In the genomic region with DNA sequence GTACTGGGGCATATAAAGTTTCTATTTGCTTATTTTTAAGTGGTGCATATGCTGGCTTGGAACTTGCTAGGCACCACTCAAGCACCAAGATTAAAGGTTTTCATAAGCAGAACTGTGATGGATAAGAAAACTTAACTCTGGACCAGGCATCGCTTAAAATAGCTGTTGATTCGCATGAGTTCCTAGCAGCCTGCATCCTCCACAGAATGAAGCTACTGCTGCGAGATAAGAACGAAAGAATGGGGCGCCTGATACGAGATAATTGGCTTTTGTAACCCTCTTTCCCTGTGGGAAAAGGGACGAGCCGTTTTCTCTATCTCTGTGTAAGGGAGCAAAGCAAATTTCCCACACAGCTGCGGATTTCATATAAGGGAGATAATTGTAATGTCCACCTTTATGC, we compare ENCODE assay signal across 9 mouse cellular contexts. TPM values are rescaled to one million over a fixed set of nuclear protein-coding genes. Genes with fewer than 3 reads are reported as not detected.
A peak's percentile ranks its signal among the peaks of the same experiment; 100 is the strongest.
DNase-seq lines count a peak whose midpoint lies in the region; ATAC-seq and TF ChIP-seq lines count a peak whose summit lies in the region.
"Had no signal": no experiment of that assay in that cellular context is flagged by ENCODE, and none has a peak within 500 bp of the region (broad histone marks: within the 10 kb centered on the region; RNA-seq: fewer than 3 reads in every experiment).

No protein-coding gene starts in this region.

- no peaks in the 10 kb centered on the region for H3K9me3 ChIP-seq in lung, postnatal 0 days (ENCODE audit: low read length)
- H3K9me3 ChIP-seq in forebrain, postnatal 0 days (ENCODE audit: low read length), result no peaks in the 10 kb centered on the region
- H3K9me3 ChIP-seq in limb, embryonic 15.5 days, result no peaks in the 10 kb centered on the region
- no peaks in the 10 kb centered on the region for H3K9me3 ChIP-seq in stomach, embryonic 16.5 days (replicated peaks; ENCODE audit: control insufficient read depth, low read length)

- H3K9ac ChIP-seq in lung, postnatal 0 days (replicated peaks; ENCODE audit: low read depth), result no peak overlapping the region
- no peak overlapping the region for H3K9ac ChIP-seq in forebrain, postnatal 0 days
- H3K9ac ChIP-seq in limb, embryonic 15.5 days, result no peak overlapping the region
- no peak overlapping the region for H3K9ac ChIP-seq in stomach, embryonic 16.5 days (ENCODE audit: low read length)

- no peak for TF ChIP-seq EP300 in lung, postnatal 0 days (IDR thresholded peaks at IDR 0.05)

- 26% methylated on average over 9 of the region's 9 CpGs for WGBS in lung, postnatal 0 days
- 14% methylated on average over 9 of the region's 9 CpGs for WGBS in forebrain, postnatal 0 days
- 41% methylated on average over 9 of the region's 9 CpGs for WGBS in limb, embryonic 15.5 days
- 29% methylated on average over 9 of the region's 9 CpGs for WGBS in stomach, embryonic 16.5 days

- no peaks in the 10 kb centered on the region for H3K27me3 ChIP-seq in lung, postnatal 0 days (replicated peaks; ENCODE audit: insufficient read depth, low read length)
- H3K27me3 ChIP-seq in forebrain, postnatal 0 days (ENCODE audit: insufficient read depth, low read length), result 0 out of 2 replicates have a peak, but pooled peaks cover 5% of the 10 kb centered on the region
- no peaks in the 10 kb centered on the region for H3K27me3 ChIP-seq in limb, embryonic 15.5 days
- H3K27me3 ChIP-seq in stomach, embryonic 16.5 days (ENCODE audit: control insufficient read depth, insufficient read depth, low read length), result peaks cover 2% of the 10 kb centered on the region; the same call in 1 of the 2 replicates

- DNase-seq in lung, postnatal 0 days (ENCODE audit: low spot score), result no peak
- DNase-seq in lung, adult 18-20 months, result no peak
- DNase-seq in forebrain, postnatal 0 days, result peak; percentile 7
- no peak for DNase-seq in cerebellum, postnatal 10 days
- DNase-seq in cerebellum, adult 18-20 months, result no peak

- ATAC-seq in lung, postnatal 0 days, result peak; percentile 29
- ATAC-seq in forebrain, postnatal 0 days, result no peak
- ATAC-seq in limb, embryonic 15.5 days (ENCODE audit: insufficient number of reproducible peaks, low FRiP score, low TSS enrichment, low read depth), result no peak
- no peak for ATAC-seq in stomach, embryonic 16.5 days (ENCODE audit: insufficient read depth, low FRiP score)

- no peak for TF ChIP-seq CTCF in lung, postnatal 0 days (IDR thresholded peaks at IDR 0.05)
- TF ChIP-seq CTCF in forebrain, postnatal 0 days (IDR thresholded peaks at IDR 0.05; ENCODE audit: low read depth), result no peak

- H3K4me3 ChIP-seq in lung, postnatal 0 days (ENCODE audit: low read depth, low read length), result no peak overlapping the region
- H3K4me3 ChIP-seq in forebrain, postnatal 0 days (ENCODE audit: low read depth, low read length), result no peak overlapping the region
- H3K4me3 ChIP-seq in limb, embryonic 15.5 days, result no peak overlapping the region
- no peak overlapping the region for H3K4me3 ChIP-seq in stomach, embryonic 16.5 days (replicated peaks; ENCODE audit: low read length)

- H3K36me3 ChIP-seq in lung, postnatal 0 days (ENCODE audit: insufficient read depth, low read length), result no peaks in the 10 kb centered on the region
- no peaks in the 10 kb centered on the region for H3K36me3 ChIP-seq in forebrain, postnatal 0 days (ENCODE audit: insufficient read depth)
- no peaks in the 10 kb centered on the region for H3K36me3 ChIP-seq in limb, embryonic 15.5 days
- H3K36me3 ChIP-seq in stomach, embryonic 16.5 days (ENCODE audit: control insufficient read depth, insufficient read depth, low read length), result no peaks in the 10 kb centered on the region

- peak overlapping the region; percentile 91; the same call in 1 of the 2 replicates for H3K4me2 ChIP-seq in lung, postnatal 0 days (replicated peaks; ENCODE audit: low read depth, low read length)
- H3K4me2 ChIP-seq in forebrain, postnatal 0 days (ENCODE audit: low read depth), result peak overlapping the region; percentile 60; the same call in 1 of the 2 replicates
- peak overlapping the region; percentile 81 for H3K4me2 ChIP-seq in limb, embryonic 15.5 days
- peak overlapping the region; percentile 97 for H3K4me2 ChIP-seq in stomach, embryonic 16.5 days (ENCODE audit: low read depth, low read length)

- no peak overlapping the region for H3K27ac ChIP-seq in lung, postnatal 0 days (ENCODE audit: low read length)
- no peak overlapping the region for H3K27ac ChIP-seq in forebrain, postnatal 0 days (ENCODE audit: low read depth, low read length)
- no peak overlapping the region for H3K27ac ChIP-seq in limb, embryonic 15.5 days
- H3K27ac ChIP-seq in stomach, embryonic 16.5 days (ENCODE audit: low read length), result no peak overlapping the region

- no peaks in the 10 kb centered on the region for H3K4me1 ChIP-seq in lung, postnatal 0 days (ENCODE audit: insufficient read depth, low read depth, low read length)
- H3K4me1 ChIP-seq in forebrain, postnatal 0 days (ENCODE audit: insufficient read depth), result no peaks in the 10 kb centered on the region
- H3K4me1 ChIP-seq in limb, embryonic 15.5 days, result peaks cover 4% of the 10 kb centered on the region
- no peaks in the 10 kb centered on the region for H3K4me1 ChIP-seq in stomach, embryonic 16.5 days (ENCODE audit: control insufficient read depth, insufficient read depth, low read length)

RNA-seq across cellular contexts. Expression of gene Nkapl, which starts 0.8 kb away (rescaled TPM):
- 9.1 and 10.5 TPM in 2 replicates for polyA plus RNA-seq in lung, postnatal 0 days (2015; fragmentation: Nextera tagmentation; extraction: Ambion mirVana)
- total RNA-seq in forebrain, postnatal 0 days (2014; rRNA removed), result 0.69 and 1.3 TPM in 2 replicates
- polyA plus RNA-seq in forebrain, postnatal 0 days (2015; fragmentation: Nextera tagmentation; extraction: Ambion mirVana), result 1.8 and 2.7 TPM in 2 replicates
- polyA plus RNA-seq in limb, embryonic 15.5 days (2015; fragmentation: Nextera tagmentation; extraction: Ambion mirVana), result 2.2 and 2.3 TPM in 2 replicates
- polyA plus RNA-seq in stomach, embryonic 16.5 days (2015; fragmentation: Nextera tagmentation; extraction: Ambion mirVana), result 1.3 and 1.6 TPM in 2 replicates
- total RNA-seq: common myeloid progenitor, adult 5-6 weeks had no signal

RNA-seq across cellular contexts. Expression of gene Zkscan4, which starts 9.6 kb away (rescaled TPM):
- polyA plus RNA-seq in lung, postnatal 0 days (2015; fragmentation: Nextera tagmentation; extraction: Ambion mirVana), result 5.1 and 5.2 TPM in 2 replicates
- 8.9 and 9.3 TPM in 2 replicates for total RNA-seq in forebrain, postnatal 0 days (2014; rRNA removed)
- 4.2 and 6.1 TPM in 2 replicates for polyA plus RNA-seq in forebrain, postnatal 0 days (2015; fragmentation: Nextera tagmentation; extraction: Ambion mirVana)
- 3.4 and 4.1 TPM in 2 replicates for polyA plus RNA-seq in limb, embryonic 15.5 days (2015; fragmentation: Nextera tagmentation; extraction: Ambion mirVana)
- polyA plus RNA-seq in stomach, embryonic 16.5 days (2015; fragmentation: Nextera tagmentation; extraction: Ambion mirVana), result 2.8 and 3.4 TPM in 2 replicates

RNA-seq across cellular contexts. Expression of gene Gm10065, which starts 10.1 kb away (rescaled TPM):
- polyA plus RNA-seq in lung, postnatal 0 days (2015; fragmentation: Nextera tagmentation; extraction: Ambion mirVana), result not detected in 2 replicates
- 1.5 TPM in 1 of 2 replicates, not detected in the other for total RNA-seq in forebrain, postnatal 0 days (2014; rRNA removed)
- not detected in 2 replicates for polyA plus RNA-seq in forebrain, postnatal 0 days (2015; fragmentation: Nextera tagmentation; extraction: Ambion mirVana)
- polyA plus RNA-seq in limb, embryonic 15.5 days (2015; fragmentation: Nextera tagmentation; extraction: Ambion mirVana), result not detected in 2 replicates
- polyA plus RNA-seq in stomach, embryonic 16.5 days (2015; fragmentation: Nextera tagmentation; extraction: Ambion mirVana), result not detected in 2 replicates
- total RNA-seq: common myeloid progenitor, adult 5-6 weeks had no signal
- polyA plus RNA-seq: small intestine, adult 2 months had no signal

RNA-seq across cellular contexts. Expression of gene Zscan26, which starts 15.6 kb away (rescaled TPM):
- polyA plus RNA-seq in lung, postnatal 0 days (2015; fragmentation: Nextera tagmentation; extraction: Ambion mirVana), result 30.2 and 33.0 TPM in 2 replicates
- total RNA-seq in forebrain, postnatal 0 days (2014; rRNA removed), result 25.2 and 27.1 TPM in 2 replicates
- 10.9 and 16.7 TPM in 2 replicates for polyA plus RNA-seq in forebrain, postnatal 0 days (2015; fragmentation: Nextera tagmentation; extraction: Ambion mirVana)
- 26.1 and 26.3 TPM in 2 replicates for polyA plus RNA-seq in limb, embryonic 15.5 days (2015; fragmentation: Nextera tagmentation; extraction: Ambion mirVana)
- 27.1 and 30.3 TPM in 2 replicates for polyA plus RNA-seq in stomach, embryonic 16.5 days (2015; fragmentation: Nextera tagmentation; extraction: Ambion mirVana)

RNA-seq across cellular contexts. Expression of gene AK157302, which starts 25.9 kb away (rescaled TPM):
- polyA plus RNA-seq in lung, postnatal 0 days (2015; fragmentation: Nextera tagmentation; extraction: Ambion mirVana), result 0.31 and 0.39 TPM in 2 replicates
- total RNA-seq in forebrain, postnatal 0 days (2014; rRNA removed), result 0.14 and 0.31 TPM in 2 replicates
- polyA plus RNA-seq in forebrain, postnatal 0 days (2015; fragmentation: Nextera tagmentation; extraction: Ambion mirVana), result 0.42 and 0.54 TPM in 2 replicates
- 0.19 and 0.41 TPM in 2 replicates for polyA plus RNA-seq in limb, embryonic 15.5 days (2015; fragmentation: Nextera tagmentation; extraction: Ambion mirVana)
- 0.48 and 1.3 TPM in 2 replicates for polyA plus RNA-seq in stomach, embryonic 16.5 days (2015; fragmentation: Nextera tagmentation; extraction: Ambion mirVana)
- polyA plus RNA-seq: small intestine, adult 2 months had no signal
